Mouse (Mus musculus) myocyte (in vitro differentiated cells): ENCODE measurements around the gene Zfhx3. TPM values are rescaled to one million over a fixed set of nuclear protein-coding genes. Genes with fewer than 3 reads are reported as not detected.

ENCODE experiments used
- H3K27me3 ChIP-seq: one replicate; pipeline ENCODE4 v1.6.1; 2011; ENCODE audit not compliant: control insufficient read depth, insufficient read depth, insufficient read length
- H3K36me3 ChIP-seq: one replicate; pipeline ENCODE4 v1.6.1; 2011; ENCODE audit not compliant: control insufficient read depth, insufficient read depth
- H3K4me2 ChIP-seq: one replicate; pipeline ENCODE4 v1.6.1; 2011; ENCODE audit warnings: low read depth, control low read depth
- H3K4me3 ChIP-seq: one replicate; pipeline ENCODE4 v1.5.1; 2011; ENCODE audit warnings: mild to moderate bottlenecking, control low read depth, moderate library complexity
- H3K79me2 ChIP-seq: one replicate; pipeline ENCODE4 v1.6.1; 2011; ENCODE audit not compliant: control insufficient read depth, insufficient read depth
- H3ac ChIP-seq: one replicate; pipeline ENCODE4 v1.6.1; 2011; ENCODE audit not compliant: control insufficient read depth, insufficient read length
- CEBPB ChIP-seq: IDR thresholded peaks from 2 replicates; pipeline ENCODE4 v1.6.1; 2011; ENCODE audit warnings: mild to moderate bottlenecking, moderate library complexity; ENCODE audit not compliant: poor library complexity, insufficient read depth, severe bottlenecking
- E2F4 ChIP-seq: IDR thresholded peaks from one replicate; pipeline ENCODE4 v1.6.1; 2011; ENCODE audit warnings: mild to moderate bottlenecking, control low read depth, moderate library complexity; ENCODE audit not compliant: insufficient read depth
- MAX ChIP-seq: IDR thresholded peaks from one replicate; pipeline ENCODE4 v1.6.1; 2011; ENCODE audit warnings: low read depth, mild to moderate bottlenecking, control low read depth
- MYOD1 ChIP-seq, 3 experiments: IDR thresholded peaks; one replicate each; pipeline ENCODE4 v1.6.1; 2011; ENCODE audit warnings: control low read depth in 2 of 3, low read depth in 2 of 3, mild to moderate bottlenecking in 2 of 3, moderate library complexity in 1 of 3; ENCODE audit not compliant: insufficient read length in 2 of 3, control insufficient read depth in 1 of 3
- MYOG ChIP-seq, 3 experiments: IDR thresholded peaks; one replicate each; pipeline ENCODE4 v1.6.1; 2011; ENCODE audit warnings: control low read depth in 2 of 3, low read depth in 2 of 3, mild to moderate bottlenecking in 2 of 3; ENCODE audit not compliant: insufficient read length in 2 of 3, control insufficient read depth in 1 of 3, insufficient read depth in 1 of 3
- POLR2A ChIP-seq: IDR thresholded peaks from one replicate; pipeline ENCODE4 v1.6.1; 2011; ENCODE audit warnings: low read depth, mild to moderate bottlenecking, control low read depth, moderate library complexity; ENCODE audit not compliant: insufficient read length
- POLR2AphosphoS2 ChIP-seq: IDR thresholded peaks from one replicate; pipeline ENCODE4 v1.6.1; 2011; ENCODE audit warnings: low read depth, control low read depth; ENCODE audit not compliant: insufficient read length
- REST ChIP-seq: IDR thresholded peaks from one replicate; pipeline ENCODE4 v1.6.1; 2011; ENCODE audit warnings: mild to moderate bottlenecking, control low read depth, moderate library complexity; ENCODE audit not compliant: insufficient read depth, insufficient read length
- SRF ChIP-seq: IDR thresholded peaks from one replicate; pipeline ENCODE4 v1.6.1; 2011; ENCODE audit warnings: low read depth; ENCODE audit not compliant: control insufficient read depth, insufficient read length
- TCF12 ChIP-seq: IDR thresholded peaks from one replicate; pipeline ENCODE4 v1.6.1; 2011; ENCODE audit warnings: mild to moderate bottlenecking, control low read depth; ENCODE audit not compliant: poor library complexity, insufficient read depth, severe bottlenecking
- TCF3 ChIP-seq: IDR thresholded peaks from one replicate; pipeline ENCODE4 v1.6.1; 2011; ENCODE audit warnings: low read depth, control low read depth; ENCODE audit not compliant: insufficient read length
- USF1 ChIP-seq: IDR thresholded peaks from one replicate; pipeline ENCODE4 v1.6.1; 2011; ENCODE audit warnings: low read depth, mild to moderate bottlenecking, control low read depth, moderate library complexity
- polyA plus RNA-seq: library from polyadenylated mRNA; unstranded; fragments of >200 nt; fragmentation: generic; extraction: Trizol; gene quantifications from one replicate; pipeline ENCODE4 v1.2.1, GENCODE M21; 2012; ENCODE audit warnings: missing spikeins

Gene Zfhx3
- polyA plus RNA-seq, 1 experiment, result 3.0 TPM

DNA sequence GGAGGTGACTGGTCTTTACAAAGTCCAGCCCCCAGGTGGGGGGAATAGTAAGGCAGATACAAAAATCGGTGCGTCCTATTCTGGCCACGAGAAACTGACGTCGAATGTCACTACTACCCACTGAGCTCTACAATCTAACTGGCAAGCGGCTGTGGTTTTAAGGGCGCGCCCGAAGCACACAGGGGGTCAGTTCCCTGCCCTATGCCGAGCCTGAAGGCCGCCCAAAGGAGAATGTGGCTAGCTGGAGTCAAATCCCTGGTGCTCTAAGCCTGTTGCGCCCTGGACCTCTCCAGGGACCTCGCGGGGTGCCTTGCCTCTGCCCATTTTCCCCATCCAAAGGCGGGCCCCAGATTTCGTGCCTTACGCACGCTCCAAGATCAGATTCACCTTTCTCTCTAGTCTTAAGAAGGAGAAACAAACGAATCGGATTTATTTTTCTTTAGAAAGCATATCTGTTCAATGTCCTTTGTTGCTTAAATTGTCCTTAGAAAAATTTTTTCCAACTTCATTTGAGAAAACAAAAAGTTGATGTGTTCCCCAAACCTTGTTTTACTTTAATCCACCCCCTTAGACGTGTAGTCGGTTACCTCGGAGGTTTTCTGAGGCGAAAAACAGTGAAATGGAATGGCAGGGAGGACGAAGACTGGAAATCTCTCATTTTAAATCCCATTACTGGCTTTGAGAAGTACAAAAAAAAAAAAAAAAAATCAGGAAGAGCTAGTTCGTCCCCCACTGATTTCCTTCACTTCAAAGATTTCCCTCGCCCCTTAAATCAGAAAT is 754.4 kb downstream of the Zfhx3 start:
- Histone ChIP-seq H3K79me2 (no peaks in the 10 kb centered on the region), H3K4me3 (no peak overlapping the region), H3K27me3 (no peaks in the 10 kb centered on the region), H3K4me2 (peak overlapping the region; percentile 30), H3K36me3 (no peaks in the 10 kb centered on the region), H3ac (no peak overlapping the region)
- no peak for TF ChIP-seq POLR2A
- TF ChIP-seq MYOD1 (IDR thresholded peaks at IDR 0.05; ENCODE audit: control insufficient read depth in 1 of 3, insufficient read length in 2 of 3, low read depth in 2 of 3), result no peak
- no peak for TF ChIP-seq CEBPB
- no peak for TF ChIP-seq SRF
- TF ChIP-seq MYOG (IDR thresholded peaks at IDR 0.05; ENCODE audit: control insufficient read depth in 1 of 3, insufficient read depth in 1 of 3, insufficient read length in 2 of 3, low read depth in 2 of 3), result no peak
- no peak for TF ChIP-seq USF1
- TF ChIP-seq E2F4, result no peak
- TF ChIP-seq TCF12, result no peak
- TF ChIP-seq TCF3, result no peak

GRCm38 (mm10) chr8:108697589-108697988 is 755.1 kb downstream of the Zfhx3 start:
- Histone ChIP-seq H3ac (no peak overlapping the region), H3K4me3 (no peak overlapping the region), H3K4me2 (no peak overlapping the region), H3K36me3 (no peaks in the 10 kb centered on the region), H3K79me2 (peaks cover 5% of the 10 kb centered on the region), H3K27me3 (no peaks in the 10 kb centered on the region)
- TF ChIP-seq MYOG (IDR thresholded peaks at IDR 0.05; ENCODE audit: control insufficient read depth in 1 of 3, insufficient read depth in 1 of 3, insufficient read length in 2 of 3, low read depth in 2 of 3), result no peak
- no peak for TF ChIP-seq SRF

DNA sequence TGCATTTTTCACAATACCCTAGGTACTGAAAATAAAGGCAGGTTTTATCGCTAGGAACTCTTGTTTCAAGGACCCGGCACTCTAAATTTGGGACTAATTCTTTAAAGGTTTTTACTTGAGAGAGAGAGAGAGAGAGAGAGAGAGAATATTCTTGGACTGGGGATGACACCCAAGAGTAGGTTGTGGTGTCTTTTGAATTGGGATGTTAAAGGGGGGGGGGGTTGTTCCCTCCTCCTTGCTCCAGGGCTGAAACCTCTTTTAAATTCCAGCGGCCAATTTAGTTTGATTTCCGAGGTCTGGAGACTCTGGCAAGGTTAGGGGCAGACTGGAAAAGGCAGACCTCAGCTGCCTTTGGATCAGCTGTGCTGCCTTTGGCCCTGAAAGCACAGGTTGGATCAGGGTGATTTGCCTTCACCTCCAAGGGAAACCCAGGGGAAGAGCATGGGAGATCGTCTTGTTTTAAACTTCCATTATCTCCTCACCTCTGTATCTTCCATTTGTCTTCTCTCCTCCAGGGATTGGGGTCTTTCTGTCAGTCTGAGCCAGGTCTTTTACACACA is 755.7 kb downstream of the Zfhx3 start:
- H3K27me3 ChIP-seq, result no peaks in the 10 kb centered on the region
- H3K4me2 ChIP-seq, result no peak overlapping the region
- H3K79me2 ChIP-seq, result peaks cover 8% of the 10 kb centered on the region
- no peaks in the 10 kb centered on the region for H3K36me3 ChIP-seq
- H3ac ChIP-seq, result no peak overlapping the region
- no peak overlapping the region for H3K4me3 ChIP-seq
- TF ChIP-seq USF1 (no peak), MAX (no peak), SRF (no peak), TCF12 (no peak), CEBPB (no peak), MYOD1 (IDR thresholded peaks at IDR 0.05; ENCODE audit: control insufficient read depth in 1 of 3, insufficient read length in 2 of 3, low read depth in 2 of 3) (no peak), REST (no peak)

GRCm38 (mm10) chr8:108699011-108699410 is 756.6 kb downstream of the Zfhx3 start:
- no peak for TF ChIP-seq SRF
- no peak for TF ChIP-seq POLR2AphosphoS2
- no peak for TF ChIP-seq TCF12
- TF ChIP-seq MAX, result no peak
- no peak for TF ChIP-seq TCF3
- no peak for TF ChIP-seq MYOG (IDR thresholded peaks at IDR 0.05; ENCODE audit: control insufficient read depth in 1 of 3, insufficient read depth in 1 of 3, insufficient read length in 2 of 3, low read depth in 2 of 3)
- TF ChIP-seq MYOD1 (IDR thresholded peaks at IDR 0.05; ENCODE audit: control insufficient read depth in 1 of 3, insufficient read length in 2 of 3, low read depth in 2 of 3), result no peak
- no peak for TF ChIP-seq REST
- TF ChIP-seq USF1, result no peak
- H3K4me3 ChIP-seq, result no peak overlapping the region
- no peak overlapping the region for H3ac ChIP-seq
- H3K79me2 ChIP-seq, result peaks cover 13% of the 10 kb centered on the region
- no peaks in the 10 kb centered on the region for H3K27me3 ChIP-seq
- H3K36me3 ChIP-seq, result no peaks in the 10 kb centered on the region
- no peak overlapping the region for H3K4me2 ChIP-seq

- H3K4me3 ChIP-seq, result no peak overlapping the region
- no peak overlapping the region for H3K4me2 ChIP-seq
- no peaks in the 10 kb centered on the region for H3K27me3 ChIP-seq
- peaks cover 13% of the 10 kb centered on the region for H3K79me2 ChIP-seq
- H3K36me3 ChIP-seq, result no peaks in the 10 kb centered on the region
- no peak overlapping the region for H3ac ChIP-seq
- TF ChIP-seq REST (no peak), USF1 (no peak), TCF12 (no peak), POLR2AphosphoS2 (no peak), MYOG (IDR thresholded peaks at IDR 0.05; ENCODE audit: control insufficient read depth in 1 of 3, insufficient read depth in 1 of 3, insufficient read length in 2 of 3, low read depth in 2 of 3) (no peak), E2F4 (no peak), CEBPB (no peak), POLR2A (no peak), SRF (no peak), MAX (no peak), MYOD1 (IDR thresholded peaks at IDR 0.05; ENCODE audit: control insufficient read depth in 1 of 3, insufficient read length in 2 of 3, low read depth in 2 of 3) (no peak), TCF3 (no peak)
Observed at GRCm38 (mm10) chr8:108699454-108700345, 757.3 kb downstream of the Zfhx3 start.
